Mouse (Mus musculus) CH12.LX (cell line): ENCODE measurements around the gene Vtcn1. TPM values are rescaled to one million over a fixed set of nuclear protein-coding genes. Genes with fewer than 3 reads are reported as not detected.

Experiments used
- DNase-seq: peaks from one replicate; pipeline ENCODE4 v3.0.0-alpha.2; 2013; ENCODE audit errors: extremely low read depth
- H3K27ac ChIP-seq: 2 replicates; pipeline ENCODE4 v1.5.1; 2012; ENCODE audit warnings: low read depth, mild to moderate bottlenecking, control low read depth, moderate library complexity; ENCODE audit not compliant: insufficient read depth
- H3K27me3 ChIP-seq: replicated peaks from 2 replicates; pipeline ENCODE3; 2012; ENCODE audit warnings: inconsistent platforms
- H3K36me3 ChIP-seq, 2 experiments: replicated peaks in 1 of 2; 2 replicates each; pipeline versions ENCODE3 to v1.6.1; 2012; ENCODE audit warnings: inconsistent platforms in 1 of 2, low read length in 1 of 2, mild to moderate bottlenecking in 1 of 2, mixed read lengths in 1 of 2, moderate library complexity in 1 of 2; ENCODE audit not compliant: control insufficient read depth in 1 of 2, insufficient read depth in 1 of 2
- H3K4me1 ChIP-seq, 2 experiments: 2 replicates each; pipeline ENCODE4 v1.6.1; 2012; ENCODE audit warnings: inconsistent platforms in 1 of 2, moderate library complexity in 1 of 2; ENCODE audit not compliant: insufficient read depth in 2 of 2, control insufficient read depth in 1 of 2
- H3K4me2 ChIP-seq: 2 replicates; pipeline ENCODE4 v1.6.1; 2012; ENCODE audit warnings: low read depth, mild to moderate bottlenecking, control low read depth; ENCODE audit not compliant: poor library complexity, insufficient read depth, severe bottlenecking
- H3K4me3 ChIP-seq, 3 experiments: fragments of 150-350 bp in 1 of 3; sonication (generic) in 1 of 3; replicated peaks in 1 of 3; 2 replicates each; pipeline versions ENCODE3 to v1.5.1; 2011 to 2012; ENCODE audit warnings: low read depth in 2 of 3, low read length in 2 of 3, mild to moderate bottlenecking in 2 of 3, moderate library complexity in 2 of 3, control low read depth in 1 of 3, improper control_type of control experiment in 1 of 3, inconsistent platforms in 1 of 3, mixed read lengths in 1 of 3; ENCODE audit not compliant: poor library complexity in 1 of 3
- H3K79me2 ChIP-seq: replicated peaks from 2 replicates; pipeline ENCODE4 v1.6.1; 2012; ENCODE audit warnings: mild to moderate bottlenecking, moderate library complexity; ENCODE audit not compliant: control insufficient read depth, poor library complexity, insufficient read depth, severe bottlenecking; ENCODE audit errors: extremely low read depth
- H3K9ac ChIP-seq: 2 replicates; pipeline ENCODE4 v1.6.1; 2012; ENCODE audit warnings: low read depth, mild to moderate bottlenecking, control low read depth, moderate library complexity; ENCODE audit not compliant: insufficient read depth
- H3K9me3 ChIP-seq: replicated peaks from 2 replicates; pipeline ENCODE3; 2012; ENCODE audit warnings: low read length, inconsistent platforms, mixed read lengths
- BHLHE40 ChIP-seq: IDR thresholded peaks from 2 replicates; pipeline ENCODE4 v1.6.1; 2011; ENCODE audit warnings: mild to moderate bottlenecking, low read depth, low read length, improper control_type of control experiment
- CTCF ChIP-seq, 2 experiments: IDR thresholded peaks in 1 of 2; conservative IDR thresholded peaks in 1 of 2; 2 replicates each; pipeline ENCODE4 v1.5.1; 2011 to 2012; ENCODE audit warnings: low read depth in 2 of 2, low read length in 2 of 2, improper control_type of control experiment in 1 of 2, inconsistent platforms in 1 of 2, mild to moderate bottlenecking in 1 of 2, moderate library complexity in 1 of 2
- ELF1 ChIP-seq: IDR thresholded peaks from 2 replicates; pipeline ENCODE4 v1.6.1; 2014; ENCODE audit warnings: low read depth, mild to moderate bottlenecking, inconsistent platforms, low read length, improper control_type of control experiment
- EP300 ChIP-seq: IDR thresholded peaks from 2 replicates; pipeline ENCODE4 v1.6.1; 2011; ENCODE audit warnings: low read length, improper control_type of control experiment
- GABPA ChIP-seq: IDR thresholded peaks from 2 replicates; pipeline ENCODE4 v1.6.1; 2012; ENCODE audit warnings: low read depth, low read length, improper control_type of control experiment, inconsistent platforms; ENCODE audit not compliant: insufficient replicate concordance
- HCFC1 ChIP-seq: IDR thresholded peaks from 2 replicates; pipeline ENCODE4 v1.6.1; 2012; ENCODE audit warnings: low read depth, mild to moderate bottlenecking, inconsistent platforms, low read length, improper control_type of control experiment
- IRF4 ChIP-seq: IDR thresholded peaks from 2 replicates; pipeline ENCODE4 v1.6.1; 2014; ENCODE audit warnings: low read depth, mild to moderate bottlenecking, inconsistent platforms, low read length, improper control_type of control experiment
- JUND ChIP-seq: conservative IDR thresholded peaks from 2 replicates; pipeline ENCODE4 v1.6.1; 2011; ENCODE audit warnings: low read depth, low read length, improper control_type of control experiment
- KAT2A ChIP-seq: IDR thresholded peaks from 2 replicates; pipeline ENCODE4 v1.6.1; 2012; ENCODE audit warnings: low read length, improper control_type of control experiment, inconsistent platforms; ENCODE audit not compliant: insufficient replicate concordance
- MAX ChIP-seq: IDR thresholded peaks from 2 replicates; pipeline ENCODE4 v1.6.1; 2011; ENCODE audit warnings: low read length, improper control_type of control experiment
- MEF2A ChIP-seq: IDR thresholded peaks from 2 replicates; pipeline ENCODE4 v1.6.1; 2014; ENCODE audit warnings: low read depth, mild to moderate bottlenecking, inconsistent platforms, low read length, improper control_type of control experiment, borderline replicate concordance
- NELFE ChIP-seq: IDR thresholded peaks from 2 replicates; pipeline ENCODE4 v1.6.1; 2011; ENCODE audit warnings: low read depth, low read length, improper control_type of control experiment
- PAX5 ChIP-seq: IDR thresholded peaks from 2 replicates; pipeline ENCODE4 v1.6.1; 2012; ENCODE audit warnings: low read length, inconsistent platforms, mixed read lengths
- POLR2A ChIP-seq: IDR thresholded peaks from 2 replicates; pipeline ENCODE4 v1.6.1; 2011; ENCODE audit warnings: low read depth, mild to moderate bottlenecking, improper control_type of control experiment, low read length
- POLR2AphosphoS2 ChIP-seq: IDR thresholded peaks from 2 replicates; pipeline ENCODE4 v1.6.1; 2011; ENCODE audit warnings: low read depth, low read length, improper control_type of control experiment
- RCOR1 ChIP-seq: conservative IDR thresholded peaks from 2 replicates; pipeline ENCODE4 v1.6.1; 2012; ENCODE audit warnings: low read depth, mild to moderate bottlenecking, inconsistent platforms, low read length, improper control_type of control experiment
- SIN3A ChIP-seq: IDR thresholded peaks from 2 replicates; pipeline ENCODE4 v1.6.1; 2012; ENCODE audit warnings: low read length, improper control_type of control experiment, inconsistent platforms
- SMC3 ChIP-seq: IDR thresholded peaks from 2 replicates; pipeline ENCODE4 v1.6.1; 2011; ENCODE audit warnings: low read depth, low read length, improper control_type of control experiment
- TBP ChIP-seq: conservative IDR thresholded peaks from 2 replicates; pipeline ENCODE4 v1.6.1; 2011; ENCODE audit warnings: low read depth, low read length, improper control_type of control experiment
- USF1 ChIP-seq: IDR thresholded peaks from 2 replicates; pipeline ENCODE4 v1.6.1; 2014; ENCODE audit warnings: low read depth, mild to moderate bottlenecking, inconsistent platforms, low read length, improper control_type of control experiment
- USF2 ChIP-seq: conservative IDR thresholded peaks from 2 replicates; pipeline ENCODE4 v1.6.1; 2011; ENCODE audit warnings: low read depth, low read length, improper control_type of control experiment
- ZC3H11A ChIP-seq: IDR thresholded peaks from 2 replicates; pipeline ENCODE4 v1.6.1; 2012; ENCODE audit warnings: low read depth, mild to moderate bottlenecking, inconsistent platforms, low read length, improper control_type of control experiment
- ZKSCAN1 ChIP-seq: IDR thresholded peaks from 2 replicates; pipeline ENCODE4 v1.6.1; 2012; ENCODE audit warnings: low read depth, inconsistent platforms, low read length, improper control_type of control experiment, borderline replicate concordance
- ZNF384 ChIP-seq: IDR thresholded peaks from 2 replicates; pipeline ENCODE4 v1.6.1; 2012; ENCODE audit warnings: low read depth, low read length, improper control_type of control experiment, inconsistent platforms
- dilution Hi-C: fragments of 300-500 bp; cut with MboI; formaldehyde crosslinking; loops from 2 replicates; pipeline ENCODE4 v1.14.3; 2020; ENCODE audit warnings: low sequenced_read_pairs; ENCODE audit not compliant: extremely low pct_unique_long_range_greater_than_20kb, extremely low pct_ligation_motif_present
- in situ Hi-C: fragments of 300-500 bp; cut with MboI; formaldehyde crosslinking; loops from 3 replicates; pipeline ENCODE4 v1.14.3; 2019; ENCODE audit warnings: low sequenced_read_pairs, low pct_ligation_motif_present, low pct_unique_long_range_greater_than_20kb, mixed read lengths
- polyA plus RNA-seq: library from polyadenylated mRNA; unstranded; fragments of >175 nt; gene quantifications from 2 replicates; pipeline ENCODE4 v1.2.1, GENCODE M21; 2012; ENCODE audit warnings: low read depth; ENCODE audit not compliant: insufficient read length
- total RNA-seq, 2 experiments: library from RNA; depleted of rRNA; stranded (reverse); fragments of 300-350 nt in 1 of 2; fragments of >200 nt in 1 of 2; gene quantifications; 2 replicates each; pipeline ENCODE4 v1.2.3; 2012 to 2014

Gene Vtcn1
- total and polyA plus RNA-seq, 3 experiments: 0.04 to 0.14 TPM; not detected in 1

GRCm38 (mm10) chr3:100793345-100793744 lies 31.9 kb upstream of the Vtcn1 start:
- Histone ChIP-seq H3K4me3 (no peak overlapping the region), H3K9ac (no peak overlapping the region), H3K36me3 (no peaks in the 10 kb centered on the region), H3K9me3 (no peaks in the 10 kb centered on the region), H3K4me2 (no peak overlapping the region), H3K27ac (no peak overlapping the region), H3K79me2 (no peaks in the 10 kb centered on the region), H3K27me3 (no peaks in the 10 kb centered on the region), H3K4me1 (peaks cover 0 to 24% of the 10 kb centered on the region in 2 experiments; a peak in 2 of 4 replicates)
- DNase-seq: no peak
- TF ChIP-seq TBP (no peak), IRF4 (no peak), PAX5 (no peak), USF1 (no peak), MEF2A (no peak), ZKSCAN1 (no peak), KAT2A (no peak), MAX (no peak), POLR2AphosphoS2 (no peak), SIN3A (no peak), GABPA (no peak), ELF1 (no peak)
- in situ Hi-C loops (no loop called here), dilution Hi-C loops (no loop called here)

DNA sequence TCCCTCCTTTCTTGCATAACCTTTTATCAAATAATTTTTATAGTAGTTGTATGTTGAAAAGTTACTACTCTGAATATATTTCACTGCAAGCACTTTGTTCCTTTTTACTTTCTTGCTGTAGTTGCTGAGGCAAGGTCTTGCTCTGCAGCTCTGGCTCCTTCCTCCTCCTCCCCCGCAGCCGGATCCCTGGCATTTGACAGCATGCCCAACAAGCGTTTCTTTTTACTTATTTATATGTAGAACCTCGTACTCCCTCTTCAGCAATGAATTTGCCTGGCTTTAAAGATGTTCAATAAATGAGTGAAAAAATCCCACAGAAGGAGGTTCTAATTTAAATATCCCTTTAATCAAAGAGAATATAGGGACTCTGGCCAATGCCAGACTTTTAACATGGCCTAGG lies 28.7 kb upstream of the Vtcn1 start:
- H3K9me3 ChIP-seq: no peaks in the 10 kb centered on the region
- no peak overlapping the region for H3K9ac ChIP-seq
- H3K4me3 ChIP-seq: no peak overlapping the region
- in situ Hi-C loops (no loop called here), dilution Hi-C loops (no loop called here)
- no peaks in the 10 kb centered on the region for H3K27me3 ChIP-seq
- no peaks in the 10 kb centered on the region for H3K36me3 ChIP-seq
- DNase-seq: no peak
- TF ChIP-seq HCFC1 (no peak), BHLHE40 (no peak), RCOR1 (no peak), POLR2A (no peak), JUND (no peak), ZNF384 (no peak), NELFE (no peak), EP300 (no peak), IRF4 (no peak), CTCF (conservative IDR thresholded peaks at IDR 0.05 in 1 of 2, IDR thresholded peaks at IDR 0.05 in 1 of 2; ENCODE audit: low read depth in 2 of 2, low read length in 2 of 2) (no peak), USF2 (no peak), ZC3H11A (no peak), SMC3 (no peak)
- H3K4me1 ChIP-seq: peaks cover 0 to 13% of the 10 kb centered on the region in 2 experiments; a peak in 2 of 4 replicates
- no peak overlapping the region for H3K27ac ChIP-seq
- no peaks in the 10 kb centered on the region for H3K79me2 ChIP-seq
- no peak overlapping the region for H3K4me2 ChIP-seq
